Mouse (Mus musculus): ENCODE measurements around the gene Slc38a4. TPM values are rescaled to one million over a fixed set of nuclear protein-coding genes. Genes with fewer than 3 reads are reported as not detected.

The Slc38a4 gene
- 0.41 and 0.46 TPM in 2 replicates for polyA plus RNA-seq (2021; fragmentation: Nextera tagmentation)
- long read RNA-seq, experiment 1: 0 reads
- long read RNA-seq, experiment 2, partial matches to known transcripts: 2 of 3 reads
- long read RNA-seq, experiment 2, other reads (novel, unspliced or antisense): 0 of 3 reads

GRCm38 (mm10) chr15:97055794-97056193, at the start of gene Slc38a4:
Gene Slc38a4, minus strand, starts transcription at chr15:97055956.

Other genes starting within 250 kb of the Slc38a4 start
- gene Pced1b, start 191.2 kb upstream of the Slc38a4 start, polyA plus RNA-seq (2021; fragmentation: Nextera tagmentation): 2.1 and 3.0 TPM in 2 replicates
- 19.3 and 22.9 TPM in 2 replicates for gene Amigo2, start 191.3 kb upstream of the Slc38a4 start, polyA plus RNA-seq (2021; fragmentation: Nextera tagmentation)

Measured in layer of hippocampus, adult 6 months (tissue).